In the genomic region with DNA sequence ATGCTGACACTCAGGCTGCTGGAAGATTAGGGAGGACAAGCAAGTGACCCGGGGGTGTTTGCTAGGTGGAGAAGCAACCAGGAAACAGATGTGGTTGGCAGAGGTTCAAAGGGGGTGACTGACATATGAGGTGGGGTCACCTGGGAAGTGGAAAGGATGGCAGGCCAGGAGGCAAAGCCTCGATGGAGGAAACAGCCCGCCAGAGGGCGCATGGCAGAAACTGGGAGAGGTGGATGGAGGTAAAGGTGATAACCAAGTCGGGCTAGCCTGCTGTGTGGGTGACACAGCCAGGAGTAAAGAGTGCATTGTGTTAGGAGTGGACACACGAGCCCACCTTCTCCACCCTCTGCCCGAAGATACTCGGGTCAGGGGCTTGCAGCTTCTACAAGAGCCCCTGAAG, we compare ENCODE assay signal across 8 mouse cellular contexts. TPM values are rescaled to one million over a fixed set of nuclear protein-coding genes. Genes with fewer than 3 reads are reported as not detected.
DNase-seq lines count a peak whose midpoint lies in the region; ATAC-seq lines count a peak whose summit lies in the region.
"Had no signal": no experiment of that assay in that cellular context is flagged by ENCODE, and none has a peak within 500 bp of the region (broad histone marks: within the 10 kb centered on the region; RNA-seq: fewer than 3 reads in every experiment).

No protein-coding gene starts in this region.

- H3K9me3 ChIP-seq in hindbrain, embryonic 11.5 days (ENCODE audit: control insufficient read depth, low read length), result no peaks in the 10 kb centered on the region
- no peaks in the 10 kb centered on the region for H3K9me3 ChIP-seq in hindbrain, embryonic 13.5 days
- H3K9me3 ChIP-seq: limb, embryonic 13.5 days had no signal

- H3K27ac ChIP-seq in hindbrain, embryonic 11.5 days (ENCODE audit: low read depth, low read length), result no peak overlapping the region
- no peak overlapping the region for H3K27ac ChIP-seq in hindbrain, embryonic 13.5 days
- H3K27ac ChIP-seq: limb, embryonic 13.5 days had no signal

- no peak overlapping the region for H3K4me3 ChIP-seq in hindbrain, embryonic 11.5 days (ENCODE audit: low read depth, low read length)
- H3K4me3 ChIP-seq in hindbrain, embryonic 13.5 days, result no peak overlapping the region
- H3K4me3 ChIP-seq: limb, embryonic 13.5 days had no signal

- peaks cover 8% of the 10 kb centered on the region for H3K4me1 ChIP-seq in hindbrain, embryonic 11.5 days (replicated peaks; ENCODE audit: control insufficient read depth, insufficient read depth, low read length)
- peaks cover 50% of the 10 kb centered on the region for H3K4me1 ChIP-seq in hindbrain, embryonic 13.5 days (replicated peaks)

- H3K27me3 ChIP-seq in hindbrain, embryonic 11.5 days (ENCODE audit: control insufficient read depth, insufficient read depth, low read length), result peaks cover 20% of the 10 kb centered on the region
- peaks cover 61% of the 10 kb centered on the region for H3K27me3 ChIP-seq in hindbrain, embryonic 13.5 days

- H3K36me3 ChIP-seq in hindbrain, embryonic 11.5 days (ENCODE audit: control insufficient read depth, insufficient read depth, low read length), result no peaks in the 10 kb centered on the region
- 0 out of 2 replicates have a peak, but pooled peaks cover under 1% of the 10 kb centered on the region for H3K36me3 ChIP-seq in hindbrain, embryonic 13.5 days

- H3K9ac ChIP-seq in hindbrain, embryonic 11.5 days (ENCODE audit: low read depth, low read length), result no peak overlapping the region
- H3K9ac ChIP-seq in hindbrain, embryonic 13.5 days, result no peak overlapping the region
- H3K9ac ChIP-seq: limb, embryonic 13.5 days had no signal

- WGBS in hindbrain, embryonic 11.5 days, result 26% methylated on average over 8 of the region's 8 CpGs
- WGBS in hindbrain, embryonic 13.5 days, result 24% methylated on average over 8 of the region's 8 CpGs

- no peak overlapping the region for H3K4me2 ChIP-seq in hindbrain, embryonic 11.5 days (replicated peaks; ENCODE audit: low read depth, low read length)
- no peak overlapping the region for H3K4me2 ChIP-seq in hindbrain, embryonic 13.5 days
- H3K4me2 ChIP-seq: limb, embryonic 13.5 days had no signal

- peak; percentile 74 for DNase-seq in hindbrain, embryonic 11.5 days (ENCODE audit: low spot score)
- DNase-seq in urinary bladder, postnatal 14 days (ENCODE audit: low spot score), result peak; percentile 67
- no peak for DNase-seq in urinary bladder, postnatal 10 days (ENCODE audit: low spot score)
- peak; percentile 58 for DNase-seq in embryo, embryonic 10.5 days (ENCODE audit: low spot score)
- DNase-seq in naive thymus-derived CD4-positive, alpha-beta T cell, adult 2 months (ENCODE audit: low read depth), result peak; percentile 78
- no peak for DNase-seq in frontal cortex, postnatal 14 days (ENCODE audit: low spot score in 2 of 2)

- ATAC-seq in hindbrain, embryonic 11.5 days (ENCODE audit: low FRiP score), result no peak
- no peak for ATAC-seq in hindbrain, embryonic 13.5 days (ENCODE audit: low FRiP score)

RNA-seq across cellular contexts. Expression of a gene that starts 11.8 kb away (rescaled TPM):
- 0.42 and 0.73 TPM in 2 replicates for polyA plus RNA-seq in hindbrain, embryonic 11.5 days (2014; fragmentation: Nextera tagmentation; extraction: Ambion mirVana)
- polyA plus RNA-seq in hindbrain, embryonic 13.5 days (2015; fragmentation: Nextera tagmentation; extraction: Ambion mirVana), result 1.4 and 3.8 TPM in 2 replicates

RNA-seq across cellular contexts. Expression of a gene that starts 17.1 kb away (rescaled TPM):
- 21.9 and 23.9 TPM in 2 replicates for polyA plus RNA-seq in hindbrain, embryonic 11.5 days (2014; fragmentation: Nextera tagmentation; extraction: Ambion mirVana)
- polyA plus RNA-seq in hindbrain, embryonic 13.5 days (2015; fragmentation: Nextera tagmentation; extraction: Ambion mirVana), result 13.7 and 13.8 TPM in 2 replicates

Comparison
In these comparisons a context has a peak if more than half of its experiments do, and no peak if none do; other contexts are left out.
1. DNase-seq: peak in hindbrain, embryonic 11.5 days (single experiment), urinary bladder, postnatal 14 days (single experiment), embryo, embryonic 10.5 days (single experiment) and naive thymus-derived CD4-positive, alpha-beta T cell, adult 2 months (single experiment); none in urinary bladder, postnatal 10 days (single experiment) and frontal cortex, postnatal 14 days (0 of 2).